Mouse (Mus musculus): ENCODE results near the gene Susd2. TPM values are rescaled to one million over a fixed set of nuclear protein-coding genes. Genes with fewer than 3 reads are reported as not detected.
A peak's percentile ranks its signal among the peaks of the same experiment; 100 is the strongest.

Gene Susd2
- polyA plus RNA-seq, 1 experiment from 2014 or later = 11.8 TPM

- no peaks in the 10 kb centered on the region for H3K4me1 ChIP-seq
- H3K9me3 ChIP-seq = no peaks in the 10 kb centered on the region
- no peaks in the 10 kb centered on the region for H3K27me3 ChIP-seq (replicated peaks)
- H3K27ac ChIP-seq = no peak overlapping the region
- H3K4me2 ChIP-seq = no peak overlapping the region
- WGBS = 41% methylated on average over 7 of the region's 7 CpGs
- no peak for ATAC-seq (ENCODE audit: insufficient read depth, low FRiP score, low read depth)
- no peak overlapping the region for H3K9ac ChIP-seq
- no peak overlapping the region for H3K4me3 ChIP-seq (replicated peaks)
- H3K36me3 ChIP-seq = no peaks in the 10 kb centered on the region
Measured at GRCm38 (mm10) chr10:75610486-75610885, 33.3 kb downstream of the Susd2 start.

GRCm38 (mm10) chr10:75608975-75609374 is 34.8 kb downstream of the Susd2 start:
- Histone ChIP-seq H3K27me3 (replicated peaks) (no peaks in the 10 kb centered on the region), H3K4me1 (no peaks in the 10 kb centered on the region), H3K36me3 (no peaks in the 10 kb centered on the region), H3K9ac (no peak overlapping the region), H3K4me3 (replicated peaks) (no peak overlapping the region), H3K9me3 (no peaks in the 10 kb centered on the region), H3K4me2 (no peak overlapping the region), H3K27ac (no peak overlapping the region)
- no peak for ATAC-seq (ENCODE audit: insufficient read depth, low FRiP score, low read depth)
- 86% methylated on average over 11 of the region's 11 CpGs for WGBS

GRCm38 (mm10) chr10:75607253-75607652 is 36.6 kb downstream of the Susd2 start:
- WGBS = 81% methylated on average over 4 of the region's 4 CpGs
- no peak overlapping the region for H3K4me2 ChIP-seq
- no peak overlapping the region for H3K4me3 ChIP-seq (replicated peaks)
- no peak for ATAC-seq (ENCODE audit: insufficient read depth, low FRiP score, low read depth)
- H3K9me3 ChIP-seq = no peaks in the 10 kb centered on the region
- H3K4me1 ChIP-seq = no peaks in the 10 kb centered on the region
- H3K9ac ChIP-seq = no peak overlapping the region
- no peaks in the 10 kb centered on the region for H3K27me3 ChIP-seq (replicated peaks)
- no peak overlapping the region for H3K27ac ChIP-seq
- H3K36me3 ChIP-seq = no peaks in the 10 kb centered on the region

GRCm38 (mm10) chr10:75605162-75605846 is 38.5 kb downstream of the Susd2 start:
- WGBS = 41% methylated on average over 11 of the region's 11 CpGs
- Histone ChIP-seq H3K27me3 (replicated peaks) (no peaks in the 10 kb centered on the region), H3K4me1 (no peaks in the 10 kb centered on the region), H3K4me3 (replicated peaks) (no peak overlapping the region), H3K9me3 (no peaks in the 10 kb centered on the region), H3K36me3 (no peaks in the 10 kb centered on the region), H3K4me2 (no peak overlapping the region), H3K27ac (no peak overlapping the region), H3K9ac (no peak overlapping the region)
- no peak for ATAC-seq (ENCODE audit: insufficient read depth, low FRiP score, low read depth)

- no peak overlapping the region for H3K4me2 ChIP-seq
- no peak overlapping the region for H3K9ac ChIP-seq
- H3K4me1 ChIP-seq = no peaks in the 10 kb centered on the region
- no peaks in the 10 kb centered on the region for H3K36me3 ChIP-seq
- 75% methylated on average over 7 of the region's 7 CpGs for WGBS
- no peaks in the 10 kb centered on the region for H3K9me3 ChIP-seq
- no peak overlapping the region for H3K4me3 ChIP-seq (replicated peaks)
- H3K27me3 ChIP-seq (replicated peaks) = no peaks in the 10 kb centered on the region
- H3K27ac ChIP-seq = no peak overlapping the region
- ATAC-seq (ENCODE audit: insufficient read depth, low FRiP score, low read depth) = no peak
Measured at GRCm38 (mm10) chr10:75600189-75600730, 43.5 kb downstream of the Susd2 start.

GRCm38 (mm10) chr10:75595981-75596380 is 47.8 kb downstream of the Susd2 start:
- Histone ChIP-seq H3K27me3 (replicated peaks) (no peaks in the 10 kb centered on the region), H3K27ac (no peak overlapping the region), H3K9me3 (no peaks in the 10 kb centered on the region), H3K4me3 (replicated peaks) (no peak overlapping the region), H3K4me2 (no peak overlapping the region), H3K9ac (no peak overlapping the region), H3K4me1 (0 out of 2 replicates have a peak, but pooled peaks cover 4% of the 10 kb centered on the region), H3K36me3 (no peaks in the 10 kb centered on the region)
- no peak for ATAC-seq (ENCODE audit: insufficient read depth, low FRiP score, low read depth)
- 63% methylated on average over 8 of the region's 8 CpGs for WGBS

- Histone ChIP-seq H3K9me3 (no peaks in the 10 kb centered on the region), H3K4me1 (peaks cover 23% of the 10 kb centered on the region), H3K27me3 (replicated peaks) (no peaks in the 10 kb centered on the region), H3K4me2 (no peak overlapping the region), H3K9ac (no peak overlapping the region), H3K36me3 (no peaks in the 10 kb centered on the region), H3K27ac (no peak overlapping the region), H3K4me3 (replicated peaks) (no peak overlapping the region)
- ATAC-seq (ENCODE audit: insufficient read depth, low FRiP score, low read depth) = no peak
- WGBS = 67% methylated on average over 7 of the region's 7 CpGs
Measured at GRCm38 (mm10) chr10:75592585-75592984, 51.2 kb downstream of the Susd2 start.

GRCm38 (mm10) chr10:75591211-75591894 is 52.5 kb downstream of the Susd2 start:
- H3K27ac ChIP-seq = peak overlapping the region; percentile 64
- ATAC-seq (ENCODE audit: insufficient read depth, low FRiP score, low read depth) = 0 out of 2 replicates have a peak, but pooled peaks have one; percentile 9
- no peak overlapping the region for H3K9ac ChIP-seq
- no peak overlapping the region for H3K4me3 ChIP-seq (replicated peaks)
- peaks cover 27% of the 10 kb centered on the region for H3K4me1 ChIP-seq
- no peaks in the 10 kb centered on the region for H3K36me3 ChIP-seq
- no peaks in the 10 kb centered on the region for H3K27me3 ChIP-seq (replicated peaks)
- H3K4me2 ChIP-seq = peak overlapping the region; percentile 4; the same call in 1 of the 2 replicates
- WGBS = 69% methylated on average over 12 of the region's 12 CpGs
- H3K9me3 ChIP-seq = no peaks in the 10 kb centered on the region

- 45% methylated on average over 16 of the region's 16 CpGs for WGBS
- ATAC-seq (ENCODE audit: insufficient read depth, low FRiP score, low read depth) = no peak; the same call in 1 of the 2 replicates
Measured at GRCm38 (mm10) chr10:75589651-75590050, 54.2 kb downstream of the Susd2 start.

GRCm38 (mm10) chr10:75589129-75589528 is 54.7 kb downstream of the Susd2 start, which contains the start of gene Ggt5:
Gene Ggt5, plus strand, starts transcription at chr10:75589340.
- H3K4me3 ChIP-seq (replicated peaks) = peak within 1 kb of the TSS; percentile 20
- peak within 1 kb of the TSS; percentile 50 for H3K4me2 ChIP-seq
- 6% methylated on average over 5 of the region's 5 CpGs for WGBS
- H3K27ac ChIP-seq = peak within 1 kb of the TSS; percentile 83
- peaks cover 28% of the 10 kb centered on the region for H3K4me1 ChIP-seq
- H3K9ac ChIP-seq = no peak within 1 kb of the TSS
- H3K27me3 ChIP-seq (replicated peaks) = no peaks in the 10 kb centered on the region
- no peaks in the 10 kb centered on the region for H3K9me3 ChIP-seq
- peak; percentile 34; the same call in 1 of the 2 replicates for ATAC-seq (ENCODE audit: insufficient read depth, low FRiP score, low read depth)
- no peaks in the 10 kb centered on the region for H3K36me3 ChIP-seq

More at GRCm38 (mm10) chr10:75589651-75590050, 54.2 kb downstream of the Susd2 start:
- H3K9me3 ChIP-seq = no peaks in the 10 kb centered on the region
- peaks cover 28% of the 10 kb centered on the region for H3K4me1 ChIP-seq
- H3K9ac ChIP-seq = no peak overlapping the region
- H3K27me3 ChIP-seq (replicated peaks) = no peaks in the 10 kb centered on the region
- H3K36me3 ChIP-seq = no peaks in the 10 kb centered on the region
- peak overlapping the region; percentile 50 for H3K4me2 ChIP-seq
- H3K27ac ChIP-seq = peak overlapping the region; percentile 83
- peak overlapping the region; percentile 20 for H3K4me3 ChIP-seq (replicated peaks)

GRCm38 (mm10) chr10:75588336-75588735 is 55.5 kb downstream of the Susd2 start:
- no peaks in the 10 kb centered on the region for H3K36me3 ChIP-seq
- H3K4me3 ChIP-seq (replicated peaks) = no peak overlapping the region
- H3K9me3 ChIP-seq = no peaks in the 10 kb centered on the region
- 57% methylated on average over 5 of the region's 5 CpGs for whole genome bisulfite sequencing
- H3K27me3 ChIP-seq (replicated peaks) = no peaks in the 10 kb centered on the region
- H3K4me1 ChIP-seq = peaks cover 28% of the 10 kb centered on the region
- no peak overlapping the region for H3K9ac ChIP-seq
- peak overlapping the region; percentile 22; the same call in 1 of the 2 replicates for H3K27ac ChIP-seq
- ATAC-seq (ENCODE audit: insufficient read depth, low FRiP score, low read depth) = no peak
- no peak overlapping the region for H3K4me2 ChIP-seq

GRCm38 (mm10) chr10:75587781-75588180 is 56.0 kb downstream of the Susd2 start:
- 84% methylated on average over 4 of the region's 4 CpGs for WGBS
- H3K4me1 ChIP-seq = peaks cover 28% of the 10 kb centered on the region
- H3K4me3 ChIP-seq (replicated peaks) = no peak overlapping the region
- no peaks in the 10 kb centered on the region for H3K36me3 ChIP-seq
- H3K9ac ChIP-seq = no peak overlapping the region
- H3K27me3 ChIP-seq (replicated peaks) = no peaks in the 10 kb centered on the region
- no peak overlapping the region for H3K27ac ChIP-seq
- no peaks in the 10 kb centered on the region for H3K9me3 ChIP-seq
- H3K4me2 ChIP-seq = no peak overlapping the region
- ATAC-seq (ENCODE audit: insufficient read depth, low FRiP score, low read depth) = no peak
